Mouse (Mus musculus) lung, embryonic 16.5 days (tissue): ENCODE results near the gene Ace3. TPM values are rescaled to one million over a fixed set of nuclear protein-coding genes. Genes with fewer than 3 reads are reported as not detected.

Source experiments
- ATAC-seq: fragments of 200-750 bp; cut with Nextera tagmentation; 2 replicates; pipeline ENCODE4 v1.8.0; 2017; ENCODE audit warnings: low read depth, mild to moderate bottlenecking, moderate library complexity
- H3K27ac ChIP-seq: fragments of 300-500 bp; sonication (generic); 2 replicates; pipeline ENCODE4 v1.5.1; 2014; ENCODE audit warnings: mild to moderate bottlenecking, control low read depth, low read length
- H3K27me3 ChIP-seq: fragments of 300-500 bp; sonication (generic); 2 replicates; pipeline ENCODE4 v1.6.1; 2014; ENCODE audit warnings: low read depth, low read length, mixed read lengths; ENCODE audit not compliant: control insufficient read depth, insufficient read depth
- H3K36me3 ChIP-seq: fragments of 300-500 bp; sonication (generic); 2 replicates; pipeline ENCODE4 v1.6.1; 2014; ENCODE audit warnings: low read length; ENCODE audit not compliant: control insufficient read depth, insufficient read depth
- H3K4me1 ChIP-seq: fragments of 300-500 bp; sonication (generic); replicated peaks from 2 replicates; pipeline ENCODE4 v1.6.1; 2014; ENCODE audit warnings: low read length, mixed read lengths; ENCODE audit not compliant: control insufficient read depth, insufficient read depth
- H3K4me2 ChIP-seq: fragments of 300-500 bp; sonication (generic); 2 replicates; pipeline ENCODE4 v1.6.1; 2014; ENCODE audit warnings: low read depth, low read length, control low read depth
- H3K4me3 ChIP-seq: fragments of 300-500 bp; sonication (generic); 2 replicates; pipeline ENCODE4 v1.5.1; 2014; ENCODE audit warnings: mild to moderate bottlenecking, low read length, control low read depth
- H3K9ac ChIP-seq: fragments of 300-500 bp; sonication (generic); 2 replicates; pipeline ENCODE4 v1.6.1; 2014; ENCODE audit warnings: low read length, control low read depth
- H3K9me3 ChIP-seq: fragments of 300-500 bp; sonication (generic); 2 replicates; pipeline ENCODE4 v1.6.1; 2016; ENCODE audit warnings: low read length; ENCODE audit not compliant: control insufficient read depth
- WGBS: fragments of 180-500 bp; shearing (Covaris S2); extraction: QIAGEN DNeasy Blood & Tissue Kit; methylation state at CpG from one replicate; pipeline ENCODE4 v1.1.7; 2014; 5-methylcytosine and 5-hydroxymethylcytosine counted together
- polyA plus RNA-seq: library from polyadenylated mRNA; unstranded; fragments of >200 nt; fragmentation: Nextera tagmentation; extraction: Ambion mirVana; gene quantifications from 2 replicates; pipeline ENCODE4 v1.2.1, GENCODE M21; 2015

Gene Ace3
- polyA plus RNA-seq, 1 experiment from 2014 or later, result 0.45 TPM

DNA sequence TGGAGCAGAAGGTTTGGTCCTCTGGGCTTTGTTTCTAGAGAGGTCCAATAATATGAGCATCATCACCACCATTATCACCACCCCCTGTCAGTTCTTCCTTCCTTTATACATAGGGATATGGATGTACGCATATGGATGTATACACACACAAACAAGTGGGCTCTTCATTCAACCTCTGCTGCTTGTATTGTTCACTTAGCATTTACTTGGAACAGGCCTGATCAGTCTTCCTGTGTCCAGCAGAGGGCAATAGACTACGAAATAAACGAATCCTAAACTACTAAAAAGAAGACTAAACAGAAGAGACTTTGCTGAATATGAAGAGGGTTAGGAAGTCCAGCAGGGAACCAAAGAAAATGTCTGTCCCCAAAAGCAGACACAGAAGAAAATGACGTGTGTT lies 7.2 kb downstream of the Ace3 start:
- 29% methylated on average over 4 of the region's 4 CpGs for WGBS
- no peak for ATAC-seq
- no peak overlapping the region for H3K9ac ChIP-seq
- H3K4me3 ChIP-seq, result no peak overlapping the region
- H3K9me3 ChIP-seq, result no peaks in the 10 kb centered on the region
- H3K27ac ChIP-seq, result no peak overlapping the region
- H3K36me3 ChIP-seq, result no peaks in the 10 kb centered on the region
- H3K4me2 ChIP-seq, result no peak overlapping the region
- no peaks in the 10 kb centered on the region for H3K27me3 ChIP-seq
- no peaks in the 10 kb centered on the region for H3K4me1 ChIP-seq

DNA sequence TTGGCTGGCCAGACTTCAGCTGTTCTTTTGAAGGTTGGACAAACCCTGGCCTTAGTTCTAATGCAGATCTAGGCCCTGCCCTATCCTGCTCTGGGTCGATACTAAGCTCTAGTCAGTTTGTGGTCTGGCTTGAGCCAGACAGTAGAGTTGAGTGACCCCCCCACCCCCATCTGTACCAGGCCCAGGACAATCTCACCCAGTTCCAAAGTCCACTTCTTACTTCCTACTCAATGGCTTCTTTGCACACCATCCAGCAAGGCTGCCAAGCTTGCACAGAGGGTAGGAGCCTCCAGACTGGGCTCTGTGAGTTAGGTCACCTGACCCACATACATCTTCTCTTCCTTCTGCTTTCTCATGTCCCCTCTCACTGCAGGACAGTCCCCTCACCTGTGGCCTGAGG lies 10.1 kb downstream of the Ace3 start:
- H3K4me3 ChIP-seq, result no peak overlapping the region
- H3K27me3 ChIP-seq, result no peaks in the 10 kb centered on the region; the same call in 1 of the 2 replicates
- no peaks in the 10 kb centered on the region for H3K9me3 ChIP-seq
- H3K4me1 ChIP-seq, result peaks cover 2% of the 10 kb centered on the region; the same call in 1 of the 2 replicates
- no peak overlapping the region for H3K27ac ChIP-seq
- ATAC-seq, result no peak
- 78% methylated on average over 1 of the region's 1 CpGs for WGBS
- no peaks in the 10 kb centered on the region for H3K36me3 ChIP-seq
- no peak overlapping the region for H3K9ac ChIP-seq
- no peak overlapping the region for H3K4me2 ChIP-seq

DNA sequence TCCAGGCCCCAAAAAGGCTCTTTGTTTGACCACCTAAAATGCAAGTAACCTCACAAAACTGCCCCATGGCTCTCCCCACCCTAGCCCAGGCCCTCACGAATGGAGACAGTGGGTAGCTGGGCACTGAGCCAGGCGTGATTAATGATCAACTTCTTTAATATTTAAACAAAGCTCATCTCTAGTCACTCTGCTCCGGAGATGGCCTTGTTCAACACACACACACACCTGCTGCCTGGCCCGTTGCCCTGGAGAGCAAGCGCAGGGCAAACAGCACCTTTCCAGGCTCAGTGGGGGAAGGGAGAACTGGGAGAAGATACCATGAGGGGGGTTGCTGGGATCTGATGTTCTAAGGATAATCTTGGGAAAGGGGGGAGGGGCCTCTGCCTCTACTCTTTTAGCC lies 11.5 kb downstream of the Ace3 start:
- peaks cover 2% of the 10 kb centered on the region; the same call in 1 of the 2 replicates for H3K4me1 ChIP-seq
- H3K4me2 ChIP-seq, result no peak overlapping the region
- H3K4me3 ChIP-seq, result no peak overlapping the region
- H3K36me3 ChIP-seq, result no peaks in the 10 kb centered on the region
- 13% methylated on average over 5 of the region's 5 CpGs for WGBS
- H3K9me3 ChIP-seq, result no peaks in the 10 kb centered on the region
- no peaks in the 10 kb centered on the region; the same call in 1 of the 2 replicates for H3K27me3 ChIP-seq
- H3K9ac ChIP-seq, result no peak overlapping the region
- no peak overlapping the region for H3K27ac ChIP-seq
- no peak for ATAC-seq

DNA sequence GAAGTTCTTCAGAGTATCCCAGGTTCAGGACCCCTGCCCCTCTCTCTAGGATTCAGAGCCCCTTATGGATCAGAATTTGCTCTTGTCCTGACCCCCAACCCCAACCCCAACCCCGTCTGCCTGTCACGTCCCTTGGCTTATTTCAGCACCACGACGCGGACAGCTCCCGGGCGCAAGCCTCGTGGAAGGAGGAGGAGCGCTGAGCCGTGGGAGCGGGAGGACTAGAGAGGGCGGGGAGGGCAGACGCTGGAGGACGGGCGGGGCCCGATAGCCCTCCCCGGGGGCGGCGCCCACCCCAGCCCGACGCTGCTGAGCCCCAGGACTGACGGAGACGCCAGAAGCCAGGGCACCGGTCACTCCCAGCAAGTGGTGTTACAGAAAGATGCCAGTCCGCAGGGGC lies 13.3 kb downstream of the Ace3 start, which contains the start of gene Kcnh6:
Gene Kcnh6 (plus strand): TSS at position 304 of the 400 bp plus-strand sequence.
- ATAC-seq, result peak; percentile 88
- Histone ChIP-seq H3K9me3 (no peaks in the 10 kb centered on the region), H3K36me3 (no peaks in the 10 kb centered on the region), H3K4me2 (peak within 1 kb of the TSS; percentile 64), H3K9ac (no peak within 1 kb of the TSS), H3K4me1 (peaks cover 2% of the 10 kb centered on the region; the same call in 1 of the 2 replicates), H3K4me3 (peak within 1 kb of the TSS; percentile 32), H3K27ac (no peak within 1 kb of the TSS), H3K27me3 (no peaks in the 10 kb centered on the region; the same call in 1 of the 2 replicates)
- 1% methylated on average over 24 of the region's 25 CpGs for WGBS

DNA sequence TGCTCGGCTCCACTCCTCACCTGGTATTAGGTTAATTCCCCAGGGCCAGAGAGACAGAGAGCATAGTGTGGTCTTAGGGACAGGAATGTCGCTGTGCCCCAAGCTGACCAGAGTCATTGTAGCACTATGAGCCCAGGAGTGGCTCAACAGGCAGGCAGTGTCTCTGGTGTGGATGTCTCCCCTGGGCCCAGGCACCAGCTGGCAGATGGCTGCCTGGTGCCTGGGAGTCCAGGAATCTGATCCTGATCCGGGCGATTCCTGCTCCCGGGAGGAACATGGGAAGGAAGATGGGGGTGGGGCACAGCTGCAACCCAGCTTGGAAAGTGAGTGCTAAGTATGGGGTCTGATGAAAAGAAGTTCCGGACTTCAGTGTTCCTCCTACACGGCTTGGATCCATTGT lies 18.2 kb downstream of the Ace3 start:
- Histone ChIP-seq H3K4me1 (peaks cover 9% of the 10 kb centered on the region), H3K9me3 (no peaks in the 10 kb centered on the region), H3K4me2 (no peak overlapping the region), H3K4me3 (no peak overlapping the region), H3K36me3 (no peaks in the 10 kb centered on the region), H3K9ac (no peak overlapping the region), H3K27me3 (no peaks in the 10 kb centered on the region; the same call in 1 of the 2 replicates), H3K27ac (no peak overlapping the region)
- ATAC-seq, result no peak
- WGBS, result 45% methylated on average over 7 of the region's 7 CpGs

DNA sequence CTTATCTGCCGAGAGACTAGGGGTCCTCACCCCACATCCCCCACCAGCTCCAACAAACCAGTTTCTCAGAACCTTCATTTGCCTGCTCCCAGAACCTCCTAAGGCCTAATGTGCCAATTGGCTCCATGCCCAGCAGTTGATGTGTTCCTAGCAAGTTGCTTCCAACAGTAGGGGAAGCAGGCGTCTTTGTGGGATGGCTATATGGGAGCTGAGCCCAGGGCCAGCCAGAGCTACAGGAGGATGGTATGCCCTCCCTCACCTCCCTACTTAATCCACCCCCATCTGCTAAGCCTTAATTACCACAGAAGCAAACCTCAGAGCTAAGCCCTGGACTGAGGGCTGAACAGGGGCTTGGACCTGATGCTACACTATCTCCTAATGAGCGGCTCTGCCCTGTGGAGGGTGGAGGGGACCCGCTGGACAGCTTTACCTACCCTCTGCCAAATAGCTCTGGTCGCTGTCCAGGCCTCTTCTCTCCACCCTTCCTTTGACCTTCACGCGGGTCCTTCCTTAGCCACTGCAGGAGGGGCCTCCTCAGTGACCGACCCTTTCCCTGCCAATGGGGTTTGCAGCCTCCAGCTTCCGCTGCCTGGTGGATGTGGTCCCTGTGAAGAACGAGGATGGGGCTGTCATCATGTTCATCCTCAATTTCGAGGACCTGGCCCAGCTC lies 19.2 kb downstream of the Ace3 start:
- Histone ChIP-seq H3K9ac (no peak overlapping the region), H3K36me3 (no peaks in the 10 kb centered on the region), H3K4me1 (peaks cover 6% of the 10 kb centered on the region), H3K27me3 (no peaks in the 10 kb centered on the region; the same call in 1 of the 2 replicates), H3K4me3 (no peak overlapping the region), H3K9me3 (no peaks in the 10 kb centered on the region), H3K27ac (no peak overlapping the region), H3K4me2 (no peak overlapping the region)
- WGBS, result 46% methylated on average over 11 of the region's 11 CpGs
- no peak for ATAC-seq

DNA sequence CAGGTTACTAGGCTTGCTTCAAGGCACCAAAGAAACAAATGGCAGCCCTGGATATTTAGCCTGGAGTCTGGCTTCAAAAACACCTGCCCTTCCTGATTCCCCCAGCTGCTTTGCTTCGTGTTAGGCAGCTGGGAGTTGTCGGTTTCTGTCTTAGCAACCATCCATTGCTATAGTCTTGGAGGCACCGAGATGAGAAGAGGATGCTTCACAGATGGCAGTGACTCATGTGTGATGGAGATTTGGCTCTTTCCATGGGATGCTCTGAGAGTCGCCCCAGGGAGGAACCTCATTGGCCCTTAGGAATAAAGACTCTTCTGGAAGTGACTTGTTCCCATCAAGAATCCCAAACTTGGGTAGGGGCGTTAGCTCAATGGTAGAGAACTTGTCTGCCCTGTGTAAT lies 22.0 kb downstream of the Ace3 start:
- Histone ChIP-seq H3K4me1 (peaks cover 14% of the 10 kb centered on the region), H3K36me3 (no peaks in the 10 kb centered on the region), H3K9ac (no peak overlapping the region), H3K4me2 (no peak overlapping the region), H3K27ac (no peak overlapping the region), H3K27me3 (peaks cover 10% of the 10 kb centered on the region; the same call in 1 of the 2 replicates), H3K9me3 (no peaks in the 10 kb centered on the region), H3K4me3 (no peak overlapping the region)
- no peak for ATAC-seq
- 75% methylated on average over 5 of the region's 5 CpGs for WGBS

DNA sequence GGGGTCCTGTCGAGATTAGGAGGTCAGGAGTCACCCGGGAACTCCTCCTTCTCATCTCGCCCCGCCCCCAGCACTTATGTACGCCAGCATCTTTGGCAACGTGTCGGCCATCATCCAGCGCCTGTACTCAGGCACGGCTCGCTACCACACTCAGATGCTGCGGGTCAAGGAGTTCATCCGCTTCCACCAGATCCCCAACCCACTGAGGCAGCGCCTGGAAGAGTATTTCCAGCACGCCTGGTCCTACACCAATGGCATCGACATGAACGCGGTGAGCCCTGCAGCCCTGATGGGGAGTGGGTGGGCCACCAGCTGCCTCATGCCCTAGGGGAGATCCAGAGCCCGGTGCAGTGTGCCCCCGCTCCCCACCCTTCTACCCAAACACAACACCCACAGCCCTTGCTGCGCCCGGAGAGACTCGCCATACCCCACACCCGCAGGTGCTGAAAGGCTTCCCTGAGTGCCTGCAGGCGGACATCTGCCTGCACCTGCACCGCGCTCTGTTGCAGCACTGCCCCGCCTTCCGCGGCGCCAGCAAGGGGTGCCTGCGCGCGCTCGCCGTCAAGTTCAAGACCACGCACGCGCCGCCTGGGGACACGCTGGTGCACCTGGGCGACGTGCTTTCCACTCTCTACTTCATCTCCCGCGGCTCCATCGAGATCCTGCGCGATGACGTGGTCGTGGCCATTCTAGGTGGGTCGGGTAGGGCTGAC lies 25.7 kb downstream of the Ace3 start:
- Histone ChIP-seq H3K36me3 (no peaks in the 10 kb centered on the region), H3K4me2 (peak overlapping the region; percentile 58), H3K4me1 (peaks cover 8% of the 10 kb centered on the region), H3K9ac (peak overlapping the region; percentile 28; the same call in 1 of the 2 replicates), H3K27ac (no peak overlapping the region), H3K27me3 (peaks cover 10% of the 10 kb centered on the region; the same call in 1 of the 2 replicates), H3K4me3 (peak overlapping the region; percentile 31), H3K9me3 (no peaks in the 10 kb centered on the region)
- WGBS, result 1% methylated on average over 50 of the region's 50 CpGs
- 0 out of 2 replicates have a peak, but pooled peaks have one; percentile 10 for ATAC-seq

DNA sequence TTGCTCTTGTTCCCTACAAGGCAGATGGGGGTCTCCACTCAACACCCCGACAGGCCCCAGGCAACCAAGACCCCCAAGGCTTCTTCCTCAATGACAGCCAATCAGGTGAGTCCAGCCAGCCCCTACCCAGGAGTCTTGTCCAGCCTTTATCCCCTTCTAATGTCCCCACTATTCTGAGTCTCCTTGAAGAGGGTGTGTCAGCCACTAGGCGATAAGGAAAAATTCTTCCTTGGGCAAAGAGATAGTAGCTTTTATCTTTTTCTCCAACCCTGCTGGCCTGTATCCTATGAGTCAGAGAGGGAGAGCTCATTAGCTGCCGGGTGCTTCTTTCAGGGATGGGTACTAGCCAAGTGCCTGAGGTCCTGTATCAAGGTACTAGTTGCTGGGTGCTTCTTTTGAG lies 31.3 kb downstream of the Ace3 start:
- H3K4me3 ChIP-seq, result no peak overlapping the region
- no peaks in the 10 kb centered on the region for H3K4me1 ChIP-seq
- no peak overlapping the region for H3K4me2 ChIP-seq
- H3K36me3 ChIP-seq, result no peaks in the 10 kb centered on the region
- no peak overlapping the region for H3K9ac ChIP-seq
- ATAC-seq, result no peak
- H3K9me3 ChIP-seq, result no peaks in the 10 kb centered on the region
- no peak overlapping the region for H3K27ac ChIP-seq
- WGBS, result 67% methylated on average over 3 of the region's 3 CpGs
- no peaks in the 10 kb centered on the region for H3K27me3 ChIP-seq
